Mouse (Mus musculus) embryonic facial prominence, embryonic 10.5 days (tissue): ENCODE results near the gene Sh3d19. TPM values are rescaled to one million over a fixed set of nuclear protein-coding genes. Genes with fewer than 3 reads are reported as not detected.
A peak's percentile ranks its signal among the peaks of the same experiment; 100 is the strongest.

ENCODE experiments used
- DNase-seq: peaks from one replicate; pipeline ENCODE4 v3.0.0-alpha.2; 2017; ENCODE audit warnings: low spot score
- H3K27ac ChIP-seq: fragments of 300-500 bp; sonication (generic); replicated peaks from 2 replicates; pipeline ENCODE4 v1.5.1; 2016; ENCODE audit warnings: mild to moderate bottlenecking
- H3K27me3 ChIP-seq: fragments of 300-500 bp; sonication (generic); replicated peaks from 2 replicates; pipeline ENCODE4 v1.6.1; 2016; ENCODE audit warnings: low read depth, mild to moderate bottlenecking; ENCODE audit not compliant: poor library complexity, severe bottlenecking
- H3K36me3 ChIP-seq: fragments of 300-500 bp; sonication (generic); replicated peaks from 2 replicates; pipeline ENCODE4 v1.6.1; 2016; ENCODE audit warnings: mild to moderate bottlenecking, moderate library complexity
- H3K4me1 ChIP-seq: fragments of 300-500 bp; sonication (generic); 2 replicates; pipeline ENCODE4 v1.6.1; 2016
- H3K4me3 ChIP-seq: fragments of 300-500 bp; sonication (generic); 2 replicates; pipeline ENCODE4 v1.5.1; 2016; ENCODE audit warnings: mild to moderate bottlenecking, moderate library complexity
- H3K9me3 ChIP-seq: fragments of 300-500 bp; sonication (generic); 2 replicates; pipeline ENCODE4 v1.6.1; 2016; ENCODE audit warnings: mild to moderate bottlenecking
- WGBS: fragments of 180-500 bp; shearing (Covaris S2); methylation state at CpG from one replicate; pipeline ENCODE4 v1.1.7; 2016; 5-methylcytosine and 5-hydroxymethylcytosine counted together
- polyA plus RNA-seq: library from polyadenylated mRNA; unstranded; fragments of >200 nt; fragmentation: Nextera tagmentation; extraction: Ambion mirVana; gene quantifications from 2 replicates; pipeline ENCODE4 v1.2.1, GENCODE M21; 2016

Gene Sh3d19
- polyA plus RNA-seq, 1 experiment from 2014 or later, result 14.9 TPM

- Histone ChIP-seq H3K9me3 (no peaks in the 10 kb centered on the region), H3K27ac (0 out of 2 replicates have a peak overlapping the region, but pooled peaks have one; percentile 16), H3K27me3 (no peaks in the 10 kb centered on the region), H3K4me1 (peaks cover 10% of the 10 kb centered on the region), H3K36me3 (peaks cover 4% of the 10 kb centered on the region; the same call in 1 of the 2 replicates), H3K4me3 (no peak overlapping the region)
- 91% methylated on average over 7 of the region's 7 CpGs for WGBS
- no peak for DNase-seq
Measured at GRCm38 (mm10) chr3:86109099-86109498, 138.2 kb downstream of the Sh3d19 start.

GRCm38 (mm10) chr3:86110077-86110476 is 139.2 kb downstream of the Sh3d19 start:
- Histone ChIP-seq H3K4me3 (no peak overlapping the region), H3K36me3 (peaks cover 7% of the 10 kb centered on the region), H3K27me3 (no peaks in the 10 kb centered on the region), H3K27ac (peak overlapping the region; percentile 16; the same call in 1 of the 2 replicates), H3K9me3 (no peaks in the 10 kb centered on the region), H3K4me1 (peaks cover 18% of the 10 kb centered on the region)
- peak; percentile 78 for DNase-seq
- 23% methylated on average over 10 of the region's 10 CpGs for WGBS

- WGBS, result 88% methylated on average over 7 of the region's 7 CpGs
- peaks cover 25% of the 10 kb centered on the region for H3K36me3 ChIP-seq
- no peak overlapping the region for H3K4me3 ChIP-seq
- H3K9me3 ChIP-seq, result peaks cover 10% of the 10 kb centered on the region; the same call in 1 of the 2 replicates
- no peaks in the 10 kb centered on the region for H3K27me3 ChIP-seq
- H3K27ac ChIP-seq, result no peak overlapping the region
- H3K4me1 ChIP-seq, result peaks cover 15% of the 10 kb centered on the region
- DNase-seq, result no peak
Measured at GRCm38 (mm10) chr3:86112766-86113165, 141.9 kb downstream of the Sh3d19 start.

GRCm38 (mm10) chr3:86114659-86115338 is 143.9 kb downstream of the Sh3d19 start:
- 63% methylated on average over 12 of the region's 12 CpGs for WGBS
- H3K4me3 ChIP-seq, result no peak overlapping the region
- DNase-seq, result no peak
- H3K4me1 ChIP-seq, result peaks cover 26% of the 10 kb centered on the region
- no peaks in the 10 kb centered on the region for H3K27me3 ChIP-seq
- H3K27ac ChIP-seq, result peak overlapping the region; percentile 30; the same call in 1 of the 2 replicates
- peaks cover 10% of the 10 kb centered on the region; the same call in 1 of the 2 replicates for H3K9me3 ChIP-seq
- H3K36me3 ChIP-seq, result peaks cover 25% of the 10 kb centered on the region

- Histone ChIP-seq H3K36me3 (peaks cover 40% of the 10 kb centered on the region), H3K27ac (no peak overlapping the region), H3K27me3 (no peaks in the 10 kb centered on the region), H3K4me3 (no peak overlapping the region), H3K9me3 (peaks cover 10% of the 10 kb centered on the region; the same call in 1 of the 2 replicates), H3K4me1 (peaks cover 21% of the 10 kb centered on the region)
- DNase-seq, result no peak
- WGBS, result 85% methylated on average over 4 of the region's 4 CpGs
Measured at GRCm38 (mm10) chr3:86116951-86117350, 146.0 kb downstream of the Sh3d19 start.

GRCm38 (mm10) chr3:86119237-86119932 is 148.5 kb downstream of the Sh3d19 start:
- 65% methylated on average over 16 of the region's 16 CpGs for WGBS
- peaks cover 10% of the 10 kb centered on the region; the same call in 1 of the 2 replicates for H3K9me3 ChIP-seq
- H3K27ac ChIP-seq, result peak overlapping the region; percentile 54; the same call in 1 of the 2 replicates
- DNase-seq, result peak; percentile 51
- H3K36me3 ChIP-seq, result peaks cover 49% of the 10 kb centered on the region
- no peaks in the 10 kb centered on the region for H3K27me3 ChIP-seq
- H3K4me1 ChIP-seq, result peaks cover 19% of the 10 kb centered on the region
- H3K4me3 ChIP-seq, result no peak overlapping the region

- Histone ChIP-seq H3K4me1 (peaks cover 17% of the 10 kb centered on the region), H3K36me3 (peaks cover 31% of the 10 kb centered on the region), H3K27me3 (no peaks in the 10 kb centered on the region), H3K4me3 (no peak overlapping the region), H3K27ac (no peak overlapping the region), H3K9me3 (no peaks in the 10 kb centered on the region)
- no peak for DNase-seq
Measured at GRCm38 (mm10) chr3:86122156-86122555, 151.2 kb downstream of the Sh3d19 start.

GRCm38 (mm10) chr3:86123251-86123746 is 152.4 kb downstream of the Sh3d19 start:
- no peak for DNase-seq
- no peak overlapping the region for H3K4me3 ChIP-seq
- peaks cover 31% of the 10 kb centered on the region for H3K36me3 ChIP-seq
- WGBS, result 90% methylated on average over 8 of the region's 8 CpGs
- peaks cover 18% of the 10 kb centered on the region for H3K4me1 ChIP-seq
- H3K27me3 ChIP-seq, result no peaks in the 10 kb centered on the region
- H3K9me3 ChIP-seq, result no peaks in the 10 kb centered on the region
- no peak overlapping the region for H3K27ac ChIP-seq

GRCm38 (mm10) chr3:86129757-86130156 is 158.8 kb downstream of the Sh3d19 start:
- Histone ChIP-seq H3K27me3 (no peaks in the 10 kb centered on the region), H3K4me3 (no peak overlapping the region), H3K9me3 (no peaks in the 10 kb centered on the region), H3K27ac (no peak overlapping the region), H3K4me1 (0 out of 2 replicates have a peak, but pooled peaks cover 5% of the 10 kb centered on the region), H3K36me3 (peaks cover 20% of the 10 kb centered on the region)
- peak; percentile 71 for DNase-seq
- WGBS, result 13% methylated on average over 6 of the region's 6 CpGs

GRCm38 (mm10) chr3:86134939-86135638 is 164.2 kb downstream of the Sh3d19 start:
- no peaks in the 10 kb centered on the region for H3K27me3 ChIP-seq
- H3K9me3 ChIP-seq, result no peaks in the 10 kb centered on the region
- H3K4me1 ChIP-seq, result 0 out of 2 replicates have a peak, but pooled peaks cover 1% of the 10 kb centered on the region
- no peak overlapping the region for H3K4me3 ChIP-seq
- H3K27ac ChIP-seq, result no peak overlapping the region
- DNase-seq, result no peak
- H3K36me3 ChIP-seq, result peaks cover 70% of the 10 kb centered on the region
- 92% methylated on average over 6 of the region's 6 CpGs for WGBS

GRCm38 (mm10) chr3:86135886-86136563 is 165.1 kb downstream of the Sh3d19 start:
- H3K36me3 ChIP-seq, result peaks cover 80% of the 10 kb centered on the region
- DNase-seq, result no peak
- peaks cover 10% of the 10 kb centered on the region for H3K4me1 ChIP-seq
- no peak overlapping the region for H3K4me3 ChIP-seq
- H3K27me3 ChIP-seq, result no peaks in the 10 kb centered on the region
- H3K9me3 ChIP-seq, result no peaks in the 10 kb centered on the region
- WGBS, result 90% methylated on average over 6 of the region's 6 CpGs
- no peak overlapping the region for H3K27ac ChIP-seq
